Mouse (Mus musculus): Measurements from ENCODE around the gene Tuba1a.
"Not testable (repeated sequence)": the region's sequence is repeated elsewhere in the genome, so short reads cannot be mapped to it uniquely, and the experiment has no call there.

Tuba1a gene

GRCm38 (mm10) chr15:98956000-98956399, 2.5 kb upstream of the Tuba1a start:
- in situ Hi-C loops (cut with MboI): no loop called here

GRCm38 (mm10) chr15:98955324-98955723, 1.8 kb upstream of the Tuba1a start:
- in situ Hi-C loops (cut with MboI): no loop called here

DNA sequence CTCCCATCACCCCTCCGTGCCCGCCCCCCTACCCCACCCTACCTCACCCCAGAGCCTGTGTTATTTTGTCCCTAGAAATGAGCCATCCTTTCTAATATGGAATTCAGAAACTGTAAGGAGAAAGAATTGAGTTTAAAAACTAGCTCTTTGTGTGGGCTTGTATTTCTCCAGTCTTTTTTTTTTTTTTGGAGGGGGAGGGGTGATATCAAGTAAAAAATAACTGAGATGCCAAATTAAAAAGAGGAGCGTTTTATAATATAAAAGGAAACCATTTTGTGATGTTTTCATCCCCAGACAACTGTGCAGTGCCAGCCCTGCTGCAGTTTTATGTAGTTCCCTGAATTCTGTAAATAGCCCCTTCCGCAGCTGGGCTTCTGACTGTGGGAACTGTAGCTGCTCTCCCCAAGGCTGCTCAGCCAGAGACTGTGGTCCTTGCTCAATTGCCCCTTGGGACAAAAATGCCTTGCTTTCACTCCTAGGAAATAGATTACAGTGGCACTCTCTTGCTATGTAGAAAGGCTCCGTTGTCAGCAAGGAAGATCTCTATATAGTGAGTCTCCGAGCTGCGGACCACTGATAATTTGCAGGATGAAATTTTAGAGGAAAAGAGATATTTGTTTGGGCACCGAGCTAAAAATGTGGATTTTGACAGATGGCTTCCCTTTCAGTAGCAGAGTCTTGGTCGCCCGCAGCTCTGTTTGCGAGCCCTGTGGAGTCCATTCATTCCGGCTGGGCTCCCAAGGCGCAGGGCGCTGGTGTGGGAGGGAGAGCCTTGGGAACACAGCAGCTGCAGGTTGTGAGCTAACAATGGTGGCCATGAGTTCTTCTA, 1.1 kb upstream of the Tuba1a start:
- in situ Hi-C loops (cut with MboI): no loop called here

GRCm38 (mm10) chr15:98952751-98953400, 627 bp downstream of the Tuba1a start:
- in situ Hi-C loops (cut with MboI): no loop called here

DNA sequence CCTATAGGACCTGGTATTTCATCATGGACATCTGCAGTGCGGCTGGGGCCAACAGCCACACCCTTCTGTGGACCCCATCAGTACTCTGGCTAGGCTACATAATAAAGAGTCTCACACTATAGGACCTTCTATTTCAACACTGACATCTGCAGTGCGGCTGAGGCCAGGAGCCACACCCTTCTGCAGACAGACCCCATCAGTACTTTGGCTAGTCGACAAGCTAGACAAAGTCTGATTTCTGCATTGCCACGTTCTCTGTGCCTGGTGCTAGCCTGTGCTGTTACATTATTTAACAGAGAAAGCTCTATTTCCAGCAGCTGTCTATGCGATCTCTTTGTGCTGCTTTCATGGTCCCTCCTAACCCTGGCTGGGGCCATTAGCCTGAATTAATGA, 1.4 kb downstream of the Tuba1a start:
- in situ Hi-C loops (cut with MboI): no loop called here

DNA sequence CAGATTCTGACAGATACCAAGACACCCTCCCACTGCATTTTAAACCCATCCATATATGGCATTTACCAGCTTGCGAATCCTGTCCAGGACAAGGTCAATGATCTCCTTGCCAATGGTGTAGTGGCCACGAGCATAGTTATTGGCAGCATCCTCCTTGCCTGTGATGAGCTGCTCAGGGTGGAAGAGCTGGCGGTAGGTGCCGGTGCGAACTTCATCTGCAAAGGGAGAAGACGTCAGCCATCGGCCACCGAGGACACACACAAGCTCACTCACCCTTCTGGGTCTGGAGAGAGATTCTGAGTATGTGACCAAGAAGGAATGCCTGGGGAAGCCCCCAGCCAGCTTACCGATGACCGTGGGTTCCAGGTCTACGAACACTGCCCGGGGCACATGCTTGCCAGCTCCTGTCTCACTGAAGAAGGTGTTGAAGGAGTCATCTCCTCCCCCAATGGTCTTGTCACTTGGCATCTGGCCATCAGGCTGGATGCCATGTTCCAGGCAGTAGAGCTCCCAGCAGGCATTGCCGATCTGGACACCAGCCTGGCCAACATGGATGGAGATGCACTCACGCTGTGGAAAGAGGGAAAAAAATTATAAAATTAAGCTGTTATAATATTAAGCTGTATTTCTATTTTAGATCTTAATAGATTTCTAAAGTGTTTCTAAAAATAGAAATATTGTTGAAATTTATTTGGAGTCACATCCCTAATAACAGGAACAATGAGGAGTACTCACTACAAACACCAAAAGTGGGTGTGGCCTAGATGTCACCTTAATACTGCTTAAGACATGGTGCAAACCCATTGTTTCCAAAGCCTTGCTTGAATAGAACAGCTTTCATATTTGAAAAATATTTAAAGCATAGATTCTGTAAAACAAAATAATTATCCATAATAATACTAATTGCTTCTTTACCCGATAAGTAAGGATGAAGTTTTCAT, 2.1 kb downstream of the Tuba1a start:
- in situ Hi-C loops (cut with MboI): not testable (repeated sequence)

- in situ Hi-C loops (cut with MboI): no loop called here
Measured at GRCm38 (mm10) chr15:98949607-98949892, 4.0 kb downstream of the Tuba1a start.

GRCm38 (mm10) chr15:98948857-98949606, 4.5 kb downstream of the Tuba1a start:
- in situ Hi-C loops (cut with MboI): no loop called here

- in situ Hi-C loops (cut with MboI): no loop called here
Measured at GRCm38 (mm10) chr15:98948382-98948781, 5.1 kb downstream of the Tuba1a start.

GRCm38 (mm10) chr15:98947884-98948283, 5.6 kb downstream of the Tuba1a start:
- in situ Hi-C loops (cut with MboI): no loop called here

DNA sequence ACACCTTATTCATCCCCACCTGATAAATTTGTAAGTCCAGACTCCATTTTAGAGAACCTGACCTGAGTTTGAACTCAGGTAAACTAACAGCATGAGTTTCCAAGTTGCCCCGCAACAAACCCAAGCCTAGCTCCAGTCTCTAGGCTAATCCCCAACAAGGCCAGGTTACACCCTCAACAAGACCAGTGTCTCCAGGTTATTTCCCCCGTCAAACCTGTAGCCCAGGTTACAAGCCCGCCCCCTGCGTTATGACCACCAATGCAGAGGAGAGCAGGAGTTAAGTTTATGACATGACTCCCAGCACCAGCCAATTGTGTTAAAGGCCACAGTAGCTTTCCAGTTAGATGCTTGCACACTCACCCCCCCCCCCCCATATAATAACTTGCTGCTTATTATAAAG, 10.4 kb downstream of the Tuba1a start:
- in situ Hi-C loops (cut with MboI): no loop called here

DNA sequence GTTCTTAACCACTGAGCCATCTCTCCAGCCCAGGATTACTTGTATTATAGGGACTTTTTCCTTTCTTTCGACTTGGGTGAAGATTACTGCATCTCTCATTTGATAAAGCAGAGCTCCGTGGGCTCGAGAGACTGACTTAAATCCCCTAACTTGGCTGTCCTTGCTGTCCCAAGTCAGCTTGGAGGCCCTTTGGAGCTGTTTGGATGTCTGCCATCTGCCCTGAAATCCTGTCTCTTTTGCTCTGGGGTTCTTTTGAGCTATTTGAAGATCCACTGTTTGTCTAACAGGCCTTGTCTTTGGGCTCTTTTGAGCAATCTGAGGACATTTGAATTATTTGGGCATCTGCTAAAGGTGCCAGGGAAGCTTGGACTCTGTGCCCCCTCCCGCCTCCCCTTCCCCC, 11.4 kb downstream of the Tuba1a start:
- in situ Hi-C loops (cut with MboI): no loop called here

DNA sequence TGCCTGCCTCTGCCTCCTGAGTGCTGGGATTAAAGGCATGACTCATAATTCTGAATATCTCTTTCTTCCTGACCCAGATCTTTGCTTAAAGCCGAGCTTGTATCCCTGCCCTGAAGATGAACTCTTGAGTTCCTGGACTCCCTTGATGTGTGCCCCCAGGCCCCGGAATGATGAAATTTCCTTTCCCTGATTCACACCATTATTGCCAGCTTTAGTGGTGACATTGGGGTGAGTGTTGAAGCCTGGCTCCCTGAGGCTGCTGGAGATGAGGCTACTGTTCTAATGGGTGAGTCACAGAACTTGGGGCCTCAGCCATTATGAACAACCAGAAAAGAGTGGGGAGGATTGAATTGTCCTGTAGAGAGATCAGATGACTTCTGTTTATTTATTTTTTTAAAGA, 12.0 kb downstream of the Tuba1a start:
- in situ Hi-C loops (cut with MboI): no loop called here

GRCm38 (mm10) chr15:98940816-98941215, 12.7 kb downstream of the Tuba1a start:
- in situ Hi-C loops (cut with MboI): no loop called here

DNA sequence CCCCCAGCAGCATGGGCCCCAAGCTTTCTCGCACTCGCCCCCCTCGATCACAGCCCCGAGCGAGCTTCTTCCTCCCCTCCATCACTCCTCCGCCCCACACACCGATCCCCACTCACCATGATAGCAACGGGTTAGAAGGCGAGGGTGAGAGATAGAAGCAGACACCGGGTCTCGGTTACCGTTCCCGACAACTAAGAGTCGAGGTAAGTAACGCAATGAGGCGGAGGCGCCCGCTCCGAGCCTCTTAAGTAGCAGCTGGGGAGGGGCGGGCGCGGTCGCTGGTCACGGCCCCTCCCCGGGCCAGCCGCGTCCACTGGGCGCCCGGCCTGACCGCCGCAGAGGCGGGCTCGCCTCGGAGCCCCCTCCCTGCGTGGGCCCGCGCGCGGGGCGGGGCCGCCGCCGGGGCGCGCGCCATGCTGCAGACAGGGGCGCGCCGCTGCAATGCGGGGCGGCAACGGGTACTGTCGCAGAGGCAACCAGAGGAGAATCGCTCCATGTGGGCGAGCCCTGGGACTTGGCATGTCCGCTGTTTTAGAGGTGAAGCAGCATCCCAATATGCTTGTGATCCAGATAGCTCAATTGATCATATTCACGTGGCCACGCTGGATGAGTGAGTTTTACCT, 19.2 kb downstream of the Tuba1a start, which contains the start of gene Tuba1b:
Gene Tuba1b (minus strand): TSS at position 349 of the 623 bp plus-strand sequence.
- in situ Hi-C loops (cut with MboI): no loop called here

GRCm38 (mm10) chr15:98933833-98934216, 19.7 kb downstream of the Tuba1a start:
- in situ Hi-C loops (cut with MboI): no loop called here

DNA sequence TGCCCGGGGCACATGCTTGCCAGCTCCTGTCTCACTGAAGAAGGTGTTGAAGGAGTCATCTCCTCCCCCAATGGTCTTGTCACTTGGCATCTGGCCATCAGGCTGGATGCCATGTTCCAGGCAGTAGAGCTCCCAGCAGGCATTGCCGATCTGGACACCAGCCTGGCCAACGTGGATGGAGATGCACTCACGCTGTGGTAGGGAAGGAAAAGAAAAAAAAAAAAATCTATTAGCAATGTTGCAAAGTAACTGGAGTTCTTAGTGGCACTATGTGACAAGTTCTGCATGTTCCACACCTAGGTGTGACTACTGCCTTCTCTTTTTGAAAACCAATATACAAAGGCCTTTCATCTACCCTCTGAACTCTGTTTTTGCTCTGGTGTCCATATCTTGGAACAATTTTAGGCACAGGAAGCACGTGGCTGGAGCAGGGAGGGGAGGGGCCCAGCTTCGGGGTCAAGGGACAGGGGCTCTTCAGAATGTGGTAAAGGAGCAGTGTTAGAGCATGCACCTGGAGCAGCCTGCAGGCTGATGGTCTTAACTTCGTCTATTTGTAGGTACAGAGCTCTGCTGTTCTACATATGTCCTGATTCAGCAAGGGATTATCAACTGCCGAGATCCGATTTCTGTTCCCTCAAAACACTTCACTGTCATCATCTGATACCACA, 20.4 kb downstream of the Tuba1a start:
- in situ Hi-C loops (cut with MboI): not testable (repeated sequence)

GRCm38 (mm10) chr15:98930998-98931397, 22.5 kb downstream of the Tuba1a start:
- in situ Hi-C loops (cut with MboI): no loop called here

DNA sequence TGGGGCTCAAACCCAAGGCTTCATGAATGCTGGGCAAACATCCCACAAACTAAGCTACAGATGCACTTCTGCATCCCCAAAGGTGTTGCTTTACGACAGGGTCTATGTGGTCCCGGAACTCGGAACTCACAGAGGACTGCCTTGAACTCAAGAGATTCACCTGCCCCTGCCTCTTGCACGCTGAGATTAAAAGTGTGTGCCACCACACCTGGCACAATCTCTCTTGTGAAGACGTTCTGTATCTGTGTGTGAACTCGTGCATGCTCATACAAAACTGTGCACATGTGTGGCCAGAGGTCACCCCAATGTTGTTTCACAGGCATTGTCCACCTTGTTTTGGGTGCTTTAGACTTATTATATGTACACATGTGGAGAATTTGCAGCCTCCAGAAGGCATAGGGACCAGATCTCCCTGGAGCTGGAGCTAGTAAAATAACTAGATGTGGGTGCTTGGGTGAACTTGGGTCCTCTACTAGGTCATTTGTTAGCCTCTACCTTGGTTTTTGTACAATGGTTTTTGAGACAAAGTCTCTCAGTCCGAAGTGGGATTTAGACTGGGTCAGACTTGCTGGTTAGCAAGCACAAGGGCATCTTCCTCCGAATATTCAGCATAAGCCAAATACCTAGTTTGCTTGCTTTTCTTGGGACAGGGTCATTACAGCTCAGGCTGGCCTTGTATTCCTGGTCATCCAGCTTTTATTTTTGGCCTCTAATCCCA, 23.3 kb downstream of the Tuba1a start:
- in situ Hi-C loops (cut with MboI): no loop called here

- in situ Hi-C loops (cut with MboI): no loop called here
Measured at GRCm38 (mm10) chr15:98928598-98929240, 24.8 kb downstream of the Tuba1a start.
